Mouse (Mus musculus) monocyte, adult 5-6 weeks (primary cell): ENCODE measurements at regions not wholly inside any gene's neighbourhood (a gene's known extent, or its start where the extent isn't known, plus 50 kb on each side); places are given as distances from the start of the nearest gene placed in this dataset.
A peak's percentile ranks its signal among the peaks of the same experiment; 100 is the strongest.

ENCODE experiments used
- ATAC-seq: fragments of 153-309, 156-312 bp; replicated peaks from 2 replicates; pipeline ENCODE4 v1.8.0; 2017; ENCODE audit warnings: mild to moderate bottlenecking; ENCODE audit not compliant: low TSS enrichment, insufficient number of reproducible peaks, severe bottlenecking, poor library complexity, low FRiP score

- ATAC-seq, result 0 out of 2 replicates have a peak, but pooled peaks have one; percentile 38
Observed at GRCm38 (mm10) chr10:95087864-95088570, 143.4 kb upstream of the Plxnc1 start.

GRCm38 (mm10) chr10:95086755-95087154 lies 142.1 kb upstream of the Plxnc1 start:
- ATAC-seq, result peak; percentile 25; the same call in 1 of the 2 replicates

- ATAC-seq, result no peak
Observed at GRCm38 (mm10) chr10:95085688-95086268, 141.1 kb upstream of the Plxnc1 start.

- 0 out of 2 replicates have a peak, but pooled peaks have one; percentile 7 for ATAC-seq
Observed at GRCm38 (mm10) chr10:95083341-95084148, 138.9 kb upstream of the Plxnc1 start.

- no peak for ATAC-seq
Observed at GRCm38 (mm10) chr10:95082634-95083033, 138.0 kb upstream of the Plxnc1 start.

GRCm38 (mm10) chr10:95079979-95080378 lies 135.3 kb upstream of the Plxnc1 start:
- ATAC-seq, result no peak

- no peak for ATAC-seq
Observed at GRCm38 (mm10) chr10:95076421-95076820, 131.8 kb upstream of the Plxnc1 start.

GRCm38 (mm10) chr10:95075897-95076296 lies 131.3 kb upstream of the Plxnc1 start:
- no peak for ATAC-seq

- peak; percentile 67 for ATAC-seq
Observed at GRCm38 (mm10) chr10:95074959-95075590, 130.4 kb upstream of the Plxnc1 start.

GRCm38 (mm10) chr10:95074381-95074780 lies 129.7 kb upstream of the Plxnc1 start:
- ATAC-seq, result no peak

GRCm38 (mm10) chr10:95067971-95068370 lies 123.3 kb upstream of the Plxnc1 start:
- no peak for ATAC-seq

GRCm38 (mm10) chr10:95066774-95067173 lies 122.1 kb upstream of the Plxnc1 start:
- no peak for ATAC-seq

- ATAC-seq, result no peak
Observed at GRCm38 (mm10) chr10:95059486-95060091, 115.0 kb upstream of the Plxnc1 start.

GRCm38 (mm10) chr10:95059078-95059477 lies 114.4 kb upstream of the Plxnc1 start:
- no peak for ATAC-seq

- no peak for ATAC-seq
Observed at GRCm38 (mm10) chr10:95057051-95057714, 112.5 kb upstream of the Plxnc1 start.

- no peak for ATAC-seq
Observed at GRCm38 (mm10) chr10:95056541-95056940, 111.9 kb upstream of the Plxnc1 start.

- no peak for ATAC-seq
Observed at GRCm38 (mm10) chr10:95054869-95055268, 110.2 kb upstream of the Plxnc1 start.

GRCm38 (mm10) chr10:95048790-95049189 lies 104.2 kb upstream of the Plxnc1 start:
- no peak for ATAC-seq
